Mouse (Mus musculus): ENCODE measurements around the gene Supt7l. TPM values are rescaled to one million over a fixed set of nuclear protein-coding genes. Genes with fewer than 3 reads are reported as not detected.

The Supt7l gene
- polyA plus RNA-seq, 1 experiment from 2014 or later: 11.4 TPM

DNA sequence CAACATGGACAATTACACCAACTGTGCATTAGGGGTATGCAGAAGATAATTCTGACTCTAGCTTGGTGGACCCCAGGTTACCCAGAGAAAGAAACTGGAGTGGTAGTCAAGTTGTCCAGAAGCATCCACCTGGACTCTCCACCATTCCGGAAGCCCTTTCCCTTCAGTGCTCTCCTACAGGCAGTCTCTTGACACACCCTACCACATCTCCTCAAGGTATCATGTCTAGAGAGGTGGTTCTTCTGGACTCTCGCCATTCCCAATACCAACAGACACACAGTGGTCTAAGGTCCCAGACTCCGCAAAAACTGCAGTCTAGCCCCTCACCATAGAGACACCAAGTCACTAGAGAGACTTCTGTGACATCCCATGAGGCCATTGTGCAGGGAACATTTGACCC, 42.2 kb downstream of the Supt7l start, which contains the start of gene 4930548H24Rik:
4930548H24Rik (plus strand) TSS at position 301 of the 400 bp plus-strand sequence.
- Histone ChIP-seq H3K9me3 (ENCODE audit: low read length) (no peaks in the 10 kb centered on the region), H3K27me3 (replicated peaks; ENCODE audit: insufficient read depth, low read length) (no peaks in the 10 kb centered on the region), H3K4me3 (ENCODE audit: low read depth, low read length) (no peak within 1 kb of the TSS), H3K4me2 (replicated peaks; ENCODE audit: low read depth, low read length) (no peak within 1 kb of the TSS), H3K9ac (replicated peaks; ENCODE audit: low read depth) (no peak within 1 kb of the TSS), H3K4me1 (ENCODE audit: insufficient read depth, low read depth, low read length) (no peaks in the 10 kb centered on the region), H3K36me3 (ENCODE audit: insufficient read depth, low read length) (peaks cover 12% of the 10 kb centered on the region; the same call in 1 of the 2 replicates), H3K27ac (ENCODE audit: low read length) (no peak within 1 kb of the TSS)
- ATAC-seq: no peak
- no peak for TF ChIP-seq CTCF (IDR thresholded peaks at IDR 0.05)
- no peak for TF ChIP-seq EP300 (IDR thresholded peaks at IDR 0.05)
- 91% methylated on average over 3 of the region's 3 CpGs for WGBS
- DNase-seq (ENCODE audit: low spot score): no peak

DNA sequence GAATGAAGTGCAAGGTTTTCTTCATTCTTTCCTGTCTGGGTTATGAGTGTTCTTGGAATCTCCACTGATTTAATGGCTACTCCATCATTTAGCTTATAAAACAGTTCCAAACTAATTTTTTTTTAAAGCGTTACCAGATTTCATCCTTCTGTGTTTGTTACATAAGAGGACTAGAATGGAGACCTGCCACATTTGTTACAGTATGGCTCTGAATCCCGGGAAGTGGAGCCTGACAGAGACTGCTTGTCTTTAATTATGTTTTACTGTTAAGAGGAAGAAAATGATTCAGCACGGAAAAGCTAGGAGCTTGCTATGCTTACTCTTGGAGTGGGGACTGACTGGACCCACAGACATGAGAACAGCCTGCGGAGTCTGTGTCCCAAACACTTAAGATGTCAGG, 47.1 kb downstream of the Supt7l start:
- H3K4me3 ChIP-seq (ENCODE audit: low read depth, low read length): no peak overlapping the region
- peaks cover 46% of the 10 kb centered on the region; the same call in 1 of the 2 replicates for H3K36me3 ChIP-seq (ENCODE audit: insufficient read depth, low read length)
- 74% methylated on average over 4 of the region's 4 CpGs for WGBS
- no peak for ATAC-seq
- H3K4me2 ChIP-seq (replicated peaks; ENCODE audit: low read depth, low read length): no peak overlapping the region
- H3K9ac ChIP-seq (replicated peaks; ENCODE audit: low read depth): no peak overlapping the region
- no peaks in the 10 kb centered on the region for H3K9me3 ChIP-seq (ENCODE audit: low read length)
- H3K27me3 ChIP-seq (replicated peaks; ENCODE audit: insufficient read depth, low read length): no peaks in the 10 kb centered on the region
- H3K27ac ChIP-seq (ENCODE audit: low read length): no peak overlapping the region
- TF ChIP-seq EP300 (IDR thresholded peaks at IDR 0.05) (no peak), CTCF (IDR thresholded peaks at IDR 0.05) (no peak)
- H3K4me1 ChIP-seq (ENCODE audit: insufficient read depth, low read depth, low read length): no peaks in the 10 kb centered on the region
- no peak for DNase-seq (ENCODE audit: low spot score)

DNA sequence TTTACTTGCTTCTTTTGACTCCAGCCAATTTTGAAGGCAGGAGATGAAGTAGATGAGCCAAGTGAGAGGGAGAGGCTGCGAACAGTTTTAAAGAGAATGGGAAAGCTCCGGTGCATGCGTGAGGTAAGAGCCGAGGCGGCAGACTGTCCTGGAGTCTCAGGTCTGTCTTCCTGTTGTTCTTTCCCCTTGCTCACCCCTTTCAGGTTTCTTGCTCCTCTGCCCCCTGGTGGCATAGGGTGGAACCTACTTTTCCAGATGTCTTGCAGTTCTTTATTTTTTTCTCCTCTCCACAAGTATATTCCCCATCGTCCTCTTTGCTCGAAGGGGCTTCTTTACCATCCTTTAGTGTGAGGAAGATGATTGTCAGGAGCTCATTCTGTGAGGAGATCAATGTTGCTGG, 57.3 kb downstream of the Supt7l start:
- no peaks in the 10 kb centered on the region for H3K4me1 ChIP-seq (ENCODE audit: insufficient read depth, low read depth, low read length)
- WGBS: 60% methylated on average over 7 of the region's 7 CpGs
- H3K4me3 ChIP-seq (ENCODE audit: low read depth, low read length): no peak overlapping the region
- no peak for ATAC-seq
- H3K27ac ChIP-seq (ENCODE audit: low read length): no peak overlapping the region
- DNase-seq (ENCODE audit: low spot score): peak; percentile 66
- H3K9ac ChIP-seq (replicated peaks; ENCODE audit: low read depth): no peak overlapping the region
- H3K4me2 ChIP-seq (replicated peaks; ENCODE audit: low read depth, low read length): no peak overlapping the region
- TF ChIP-seq EP300 (IDR thresholded peaks at IDR 0.05) (no peak), CTCF (IDR thresholded peaks at IDR 0.05) (peak; percentile 76)
- no peaks in the 10 kb centered on the region for H3K27me3 ChIP-seq (replicated peaks; ENCODE audit: insufficient read depth, low read length)
- peaks cover 30% of the 10 kb centered on the region; the same call in 1 of the 2 replicates for H3K36me3 ChIP-seq (ENCODE audit: insufficient read depth, low read length)
- H3K9me3 ChIP-seq (ENCODE audit: low read length): no peaks in the 10 kb centered on the region

DNA sequence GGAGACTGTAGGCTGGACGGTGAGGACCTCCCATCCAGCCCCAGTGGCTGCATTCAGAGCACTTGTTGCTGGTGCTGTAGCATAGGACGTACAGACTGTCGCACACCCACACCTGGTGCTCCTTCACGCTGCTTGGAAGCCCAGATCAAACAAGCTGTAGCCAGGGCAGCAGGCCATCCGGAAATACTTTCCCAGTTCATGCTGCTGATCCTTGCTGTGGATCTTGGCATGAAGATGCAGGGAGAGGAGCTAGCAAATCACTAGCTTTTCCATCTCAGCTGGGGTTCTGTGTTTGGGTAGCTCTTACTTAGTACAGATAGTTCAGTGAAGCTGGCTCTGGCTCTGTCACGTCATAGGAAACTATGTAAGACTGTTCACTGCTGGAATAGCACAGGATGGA, 57.9 kb downstream of the Supt7l start:
- Histone ChIP-seq H3K4me3 (ENCODE audit: low read depth, low read length) (no peak overlapping the region), H3K27ac (ENCODE audit: low read length) (no peak overlapping the region), H3K4me1 (ENCODE audit: insufficient read depth, low read depth, low read length) (no peaks in the 10 kb centered on the region), H3K4me2 (replicated peaks; ENCODE audit: low read depth, low read length) (no peak overlapping the region), H3K36me3 (ENCODE audit: insufficient read depth, low read length) (peaks cover 30% of the 10 kb centered on the region; the same call in 1 of the 2 replicates), H3K9ac (replicated peaks; ENCODE audit: low read depth) (no peak overlapping the region), H3K27me3 (replicated peaks; ENCODE audit: insufficient read depth, low read length) (no peaks in the 10 kb centered on the region), H3K9me3 (ENCODE audit: low read length) (no peaks in the 10 kb centered on the region)
- WGBS: 89% methylated on average over 6 of the region's 6 CpGs
- DNase-seq (ENCODE audit: low spot score): no peak
- ATAC-seq: no peak
- TF ChIP-seq EP300 (IDR thresholded peaks at IDR 0.05) (no peak), CTCF (IDR thresholded peaks at IDR 0.05) (no peak)

DNA sequence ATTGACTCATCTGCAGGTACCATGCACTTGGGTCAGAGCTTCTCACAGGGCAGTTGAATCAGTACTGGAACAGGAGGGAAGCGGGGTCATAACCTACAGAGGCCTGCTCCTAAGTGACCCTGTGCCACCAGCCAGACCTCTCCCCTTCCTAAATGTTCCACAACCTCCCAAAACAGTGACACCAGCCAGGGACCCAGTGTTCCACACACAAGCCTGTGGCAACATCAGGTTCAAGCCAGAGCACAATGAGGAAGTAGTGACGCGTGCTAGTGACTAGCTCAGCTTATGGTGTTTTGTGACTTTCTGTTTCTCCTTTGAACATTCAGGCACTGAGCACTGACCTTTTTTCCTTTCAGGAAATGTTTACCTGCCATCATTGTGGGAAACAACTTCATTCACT, 59.8 kb downstream of the Supt7l start:
- peaks cover 15% of the 10 kb centered on the region; the same call in 1 of the 2 replicates for H3K36me3 ChIP-seq (ENCODE audit: insufficient read depth, low read length)
- no peak overlapping the region for H3K9ac ChIP-seq (replicated peaks; ENCODE audit: low read depth)
- no peaks in the 10 kb centered on the region for H3K27me3 ChIP-seq (replicated peaks; ENCODE audit: insufficient read depth, low read length)
- no peak; the same call in 1 of the 2 replicates for ATAC-seq
- no peak overlapping the region for H3K27ac ChIP-seq (ENCODE audit: low read length)
- no peak overlapping the region for H3K4me3 ChIP-seq (ENCODE audit: low read depth, low read length)
- DNase-seq (ENCODE audit: low spot score): peak; percentile 50
- TF ChIP-seq EP300 (IDR thresholded peaks at IDR 0.05) (no peak), CTCF (IDR thresholded peaks at IDR 0.05) (no peak)
- H3K4me1 ChIP-seq (ENCODE audit: insufficient read depth, low read depth, low read length): no peaks in the 10 kb centered on the region
- no peaks in the 10 kb centered on the region for H3K9me3 ChIP-seq (ENCODE audit: low read length)
- WGBS: 91% methylated on average over 3 of the region's 3 CpGs
- H3K4me2 ChIP-seq (replicated peaks; ENCODE audit: low read depth, low read length): no peak overlapping the region

Other genes with a start within 250 kb of the Supt7l start
- 24.2 and 25.6 TPM in 2 replicates for gene Ift172, start 236.7 kb downstream of the Supt7l start, polyA plus RNA-seq (2015; fragmentation: Nextera tagmentation; extraction: Ambion mirVana)
- gene Fndc4, start 231.7 kb downstream of the Supt7l start, polyA plus RNA-seq (2015; fragmentation: Nextera tagmentation; extraction: Ambion mirVana): 9.7 and 11.8 TPM in 2 replicates
- 0.08 TPM in 1 of 2 replicates, not detected in the other for gene Gckr, start 230.4 kb downstream of the Supt7l start, polyA plus RNA-seq (2015; fragmentation: Nextera tagmentation; extraction: Ambion mirVana)
- gene Zfp512, start 75.4 kb downstream of the Supt7l start, polyA plus RNA-seq (2015; fragmentation: Nextera tagmentation; extraction: Ambion mirVana): 18.2 and 19.1 TPM in 2 replicates
- not detected in 2 replicates for gene 4930548H24Rik, start 42.1 kb downstream of the Supt7l start, polyA plus RNA-seq (2015; fragmentation: Nextera tagmentation; extraction: Ambion mirVana)
- 22.3 TPM in 2 replicates for gene Gpn1, start 33.1 kb downstream of the Supt7l start, polyA plus RNA-seq (2015; fragmentation: Nextera tagmentation; extraction: Ambion mirVana)
- 15.0 and 16.2 TPM in 2 replicates for gene Slc4a1ap, start 812 bp downstream of the Supt7l start, polyA plus RNA-seq (2015; fragmentation: Nextera tagmentation; extraction: Ambion mirVana)
- gene Mrpl33, start 69.1 kb upstream of the Supt7l start, polyA plus RNA-seq (2015; fragmentation: Nextera tagmentation; extraction: Ambion mirVana): 307 and 313 TPM in 2 replicates
- 9.8 and 10.1 TPM in 2 replicates for gene Rbks, start 169.8 kb upstream of the Supt7l start, polyA plus RNA-seq (2015; fragmentation: Nextera tagmentation; extraction: Ambion mirVana)
- gene Babam2, start 169.9 kb upstream of the Supt7l start, polyA plus RNA-seq (2015; fragmentation: Nextera tagmentation; extraction: Ambion mirVana): 39.4 and 46.5 TPM in 2 replicates

All from lung, postnatal 0 days (tissue).